Mouse (Mus musculus) myocyte (in vitro differentiated cells): Measurements from ENCODE around the gene Nsd1.

Experiments
- E2F4 ChIP-seq: IDR thresholded peaks from one replicate; pipeline ENCODE4 v1.6.1; 2011; ENCODE audit warnings: mild to moderate bottlenecking, control low read depth, moderate library complexity; ENCODE audit not compliant: insufficient read depth
- POLR2A ChIP-seq: IDR thresholded peaks from one replicate; pipeline ENCODE4 v1.6.1; 2011; ENCODE audit warnings: low read depth, mild to moderate bottlenecking, control low read depth, moderate library complexity; ENCODE audit not compliant: insufficient read length
- POLR2AphosphoS2 ChIP-seq: IDR thresholded peaks from one replicate; pipeline ENCODE4 v1.6.1; 2011; ENCODE audit warnings: low read depth, control low read depth; ENCODE audit not compliant: insufficient read length

- TF ChIP-seq POLR2AphosphoS2, result no peak
- TF ChIP-seq E2F4, result no peak
- TF ChIP-seq POLR2A, result peak; percentile 45
Measured at GRCm38 (mm10) chr13:55212011-55212360, 2.4 kb downstream of the Nsd1 start.
